Mouse (Mus musculus) hindbrain, embryonic 11.5 days (tissue): Measurements from ENCODE around the gene Tspo. TPM values are rescaled to one million over a fixed set of nuclear protein-coding genes. Genes with fewer than 3 reads are reported as not detected.

Experiments
- ATAC-seq: fragments of 200-750 bp; cut with Nextera tagmentation; 2 replicates; pipeline ENCODE4 v1.8.0; 2017; ENCODE audit warnings: mild to moderate bottlenecking, moderate TSS enrichment, moderate library complexity; ENCODE audit not compliant: low FRiP score
- DNase-seq: peaks from one replicate; pipeline ENCODE4 v3.0.0-alpha.2; 2015; ENCODE audit warnings: low spot score
- H3K27ac ChIP-seq: fragments of 300-500 bp; sonication (generic); 2 replicates; pipeline ENCODE4 v1.5.1; 2014; ENCODE audit warnings: mild to moderate bottlenecking, low read depth, low read length
- H3K27me3 ChIP-seq: fragments of 300-500 bp; sonication (generic); 2 replicates; pipeline ENCODE4 v1.6.1; 2014; ENCODE audit warnings: mild to moderate bottlenecking, low read length, moderate library complexity, mixed read lengths; ENCODE audit not compliant: control insufficient read depth, insufficient read depth
- H3K36me3 ChIP-seq: fragments of 300-500 bp; sonication (generic); 2 replicates; pipeline ENCODE4 v1.6.1; 2014; ENCODE audit warnings: mild to moderate bottlenecking, low read length, moderate library complexity, mixed read lengths; ENCODE audit not compliant: control insufficient read depth, insufficient read depth
- H3K4me1 ChIP-seq: fragments of 300-500 bp; sonication (generic); replicated peaks from 2 replicates; pipeline ENCODE4 v1.6.1; 2014; ENCODE audit warnings: low read length, mixed read lengths; ENCODE audit not compliant: control insufficient read depth, insufficient read depth
- H3K4me2 ChIP-seq: fragments of 300-500 bp; sonication (generic); replicated peaks from 2 replicates; pipeline ENCODE4 v1.6.1; 2014; ENCODE audit warnings: mild to moderate bottlenecking, low read depth, low read length
- H3K4me3 ChIP-seq: fragments of 300-500 bp; sonication (generic); 2 replicates; pipeline ENCODE4 v1.5.1; 2014; ENCODE audit warnings: low read depth, low read length
- H3K9ac ChIP-seq: fragments of 300-500 bp; sonication (generic); 2 replicates; pipeline ENCODE4 v1.6.1; 2014; ENCODE audit warnings: low read depth, low read length
- H3K9me3 ChIP-seq: fragments of 300-500 bp; sonication (generic); 2 replicates; pipeline ENCODE4 v1.6.1; 2016; ENCODE audit warnings: low read length; ENCODE audit not compliant: control insufficient read depth
- WGBS: fragments of 180-500 bp; shearing (Covaris S2); extraction: QIAGEN DNeasy Blood & Tissue Kit; methylation state at CpG from one replicate; pipeline ENCODE4 v1.1.7; 2014; 5-methylcytosine and 5-hydroxymethylcytosine counted together
- polyA plus RNA-seq: library from polyadenylated mRNA; unstranded; fragments of >200 nt; fragmentation: Nextera tagmentation; extraction: Ambion mirVana; gene quantifications from 2 replicates; pipeline ENCODE4 v1.2.1, GENCODE M21; 2014

The Tspo gene
- polyA plus RNA-seq, 1 experiment from 2014 or later = 32.0 TPM

GRCm38 (mm10) chr15:83594513-83595363, 31.3 kb downstream of the Tspo start, which contains the start of gene Ttll12:
Ttll12 (minus strand) TSS chr15:83595157.
- Histone ChIP-seq H3K9me3 (no peaks in the 10 kb centered on the region), H3K9ac (peak within 1 kb of the TSS; percentile 82), H3K4me1 (peaks cover 6% of the 10 kb centered on the region), H3K36me3 (no peaks in the 10 kb centered on the region), H3K27me3 (no peaks in the 10 kb centered on the region), H3K27ac (no peak within 1 kb of the TSS), H3K4me3 (peak within 1 kb of the TSS; percentile 78), H3K4me2 (peak within 1 kb of the TSS; percentile 79)
- peak; percentile 100 for DNase-seq
- ATAC-seq = peak; percentile 89
- WGBS = under 1% methylated on average over 68 of the region's 68 CpGs

GRCm38 (mm10) chr15:83595364-83595711, 31.9 kb downstream of the Tspo start:
- H3K4me1 ChIP-seq = peaks cover 6% of the 10 kb centered on the region
- DNase-seq (no peak), ATAC-seq (0 out of 2 replicates have a peak, but pooled peaks have one; percentile 21)
- no peaks in the 10 kb centered on the region for H3K27me3 ChIP-seq
- H3K9ac ChIP-seq = 0 out of 2 replicates have a peak overlapping the region, but pooled peaks have one; percentile 34
- peak overlapping the region; percentile 79 for H3K4me2 ChIP-seq
- H3K27ac ChIP-seq = no peak overlapping the region
- 37% methylated on average over 7 of the region's 7 CpGs for WGBS
- no peaks in the 10 kb centered on the region for H3K36me3 ChIP-seq
- H3K4me3 ChIP-seq = peak overlapping the region; percentile 78
- H3K9me3 ChIP-seq = no peaks in the 10 kb centered on the region

- no peak for ATAC-seq
- 92% methylated on average over 4 of the region's 4 CpGs for WGBS
Observed at GRCm38 (mm10) chr15:83596833-83597232, 33.4 kb downstream of the Tspo start.

GRCm38 (mm10) chr15:83601185-83601584, 37.8 kb downstream of the Tspo start:
- no peak for DNase-seq
- H3K36me3 ChIP-seq = no peaks in the 10 kb centered on the region
- no peak overlapping the region for H3K4me3 ChIP-seq
- H3K4me2 ChIP-seq = no peak overlapping the region
- H3K4me1 ChIP-seq = no peaks in the 10 kb centered on the region
- no peak for ATAC-seq
- no peak overlapping the region for H3K27ac ChIP-seq
- H3K9me3 ChIP-seq = no peaks in the 10 kb centered on the region
- H3K27me3 ChIP-seq = no peaks in the 10 kb centered on the region
- WGBS = 87% methylated on average over 4 of the region's 4 CpGs
- no peak overlapping the region for H3K9ac ChIP-seq

More at GRCm38 (mm10) chr15:83596833-83597232, 33.4 kb downstream of the Tspo start:
- no peak overlapping the region for H3K27ac ChIP-seq
- no peak overlapping the region for H3K4me3 ChIP-seq
- no peaks in the 10 kb centered on the region for H3K27me3 ChIP-seq
- no peaks in the 10 kb centered on the region for H3K9me3 ChIP-seq
- H3K4me2 ChIP-seq = no peak overlapping the region
- H3K9ac ChIP-seq = no peak overlapping the region
- H3K4me1 ChIP-seq = peaks cover 6% of the 10 kb centered on the region
- DNase-seq = no peak
- no peaks in the 10 kb centered on the region for H3K36me3 ChIP-seq

GRCm38 (mm10) chr15:83602372-83603045, 39.1 kb downstream of the Tspo start:
- no peak overlapping the region for H3K9ac ChIP-seq
- H3K27me3 ChIP-seq = no peaks in the 10 kb centered on the region
- peaks cover 5% of the 10 kb centered on the region; the same call in 1 of the 2 replicates for H3K36me3 ChIP-seq
- H3K9me3 ChIP-seq = no peaks in the 10 kb centered on the region
- ATAC-seq (no peak), DNase-seq (no peak)
- WGBS = 84% methylated on average over 13 of the region's 13 CpGs
- H3K27ac ChIP-seq = no peak overlapping the region
- H3K4me2 ChIP-seq = no peak overlapping the region
- H3K4me3 ChIP-seq = no peak overlapping the region
- no peaks in the 10 kb centered on the region for H3K4me1 ChIP-seq

GRCm38 (mm10) chr15:83603046-83603396, 39.6 kb downstream of the Tspo start:
- no peak overlapping the region for H3K4me3 ChIP-seq
- no peaks in the 10 kb centered on the region for H3K4me1 ChIP-seq
- H3K9ac ChIP-seq = no peak overlapping the region
- peaks cover 5% of the 10 kb centered on the region; the same call in 1 of the 2 replicates for H3K36me3 ChIP-seq
- H3K4me2 ChIP-seq = no peak overlapping the region
- no peaks in the 10 kb centered on the region for H3K9me3 ChIP-seq
- WGBS = 90% methylated on average over 1 of the region's 1 CpGs
- no peaks in the 10 kb centered on the region for H3K27me3 ChIP-seq
- no peak overlapping the region for H3K27ac ChIP-seq
- ATAC-seq = no peak
- no peak for DNase-seq

GRCm38 (mm10) chr15:83603426-83603825, 40.0 kb downstream of the Tspo start:
- no peaks in the 10 kb centered on the region for H3K27me3 ChIP-seq
- no peak overlapping the region for H3K4me2 ChIP-seq
- WGBS = 92% methylated on average over 7 of the region's 7 CpGs
- peak; percentile 7 for DNase-seq
- H3K27ac ChIP-seq = no peak overlapping the region
- ATAC-seq = no peak
- H3K9ac ChIP-seq = no peak overlapping the region
- H3K36me3 ChIP-seq = peaks cover 5% of the 10 kb centered on the region; the same call in 1 of the 2 replicates
- no peaks in the 10 kb centered on the region for H3K9me3 ChIP-seq
- no peaks in the 10 kb centered on the region for H3K4me1 ChIP-seq
- no peak overlapping the region for H3K4me3 ChIP-seq

- WGBS = 93% methylated on average over 11 of the region's 11 CpGs
- Histone ChIP-seq H3K9ac (no peak overlapping the region), H3K36me3 (peaks cover 5% of the 10 kb centered on the region; the same call in 1 of the 2 replicates), H3K4me2 (no peak overlapping the region), H3K27ac (no peak overlapping the region), H3K9me3 (no peaks in the 10 kb centered on the region), H3K4me1 (no peaks in the 10 kb centered on the region), H3K4me3 (no peak overlapping the region), H3K27me3 (no peaks in the 10 kb centered on the region)
- ATAC-seq = no peak
- no peak for DNase-seq
Observed at GRCm38 (mm10) chr15:83606216-83606615, 42.8 kb downstream of the Tspo start.
